Mouse (Mus musculus): Measurements from ENCODE around the gene Barhl1. TPM values are rescaled to one million over a fixed set of nuclear protein-coding genes. Genes with fewer than 3 reads are reported as not detected.

Gene Barhl1
- polyA plus RNA-seq, 1 experiment from 2014 or later, result not detected

GRCm38 (mm10) chr2:28892796-28893195 is 23.7 kb downstream of the Barhl1 start:
- no peak overlapping the region for H3K4me3 ChIP-seq
- no peaks in the 10 kb centered on the region for H3K9me3 ChIP-seq
- H3K9ac ChIP-seq, result no peak overlapping the region
- no peak overlapping the region for H3K4me2 ChIP-seq
- no peak for ATAC-seq (ENCODE audit: insufficient number of reproducible peaks, insufficient read depth, low FRiP score, low TSS enrichment, low read depth)
- no peaks in the 10 kb centered on the region for H3K27me3 ChIP-seq
- no peak overlapping the region for H3K27ac ChIP-seq
- H3K4me1 ChIP-seq, result no peaks in the 10 kb centered on the region
- WGBS, result 70% methylated on average over 1 of the region's 1 CpGs
- H3K36me3 ChIP-seq, result peaks cover 88% of the 10 kb centered on the region

- Histone ChIP-seq H3K4me3 (no peak overlapping the region), H3K27me3 (no peaks in the 10 kb centered on the region), H3K27ac (no peak overlapping the region), H3K4me1 (no peaks in the 10 kb centered on the region), H3K4me2 (no peak overlapping the region), H3K36me3 (peaks cover 69% of the 10 kb centered on the region), H3K9ac (no peak overlapping the region), H3K9me3 (no peaks in the 10 kb centered on the region)
- ATAC-seq (ENCODE audit: insufficient number of reproducible peaks, insufficient read depth, low FRiP score, low TSS enrichment, low read depth), result no peak
- 79% methylated on average over 4 of the region's 4 CpGs for WGBS
Observed at GRCm38 (mm10) chr2:28884914-28885313, 31.6 kb downstream of the Barhl1 start.

- Histone ChIP-seq H3K4me2 (no peak overlapping the region), H3K27ac (no peak overlapping the region), H3K27me3 (no peaks in the 10 kb centered on the region), H3K9me3 (no peaks in the 10 kb centered on the region), H3K9ac (no peak overlapping the region), H3K36me3 (peaks cover 65% of the 10 kb centered on the region), H3K4me3 (no peak overlapping the region), H3K4me1 (no peaks in the 10 kb centered on the region)
- ATAC-seq (ENCODE audit: insufficient number of reproducible peaks, insufficient read depth, low FRiP score, low TSS enrichment, low read depth), result no peak
- WGBS, result 77% methylated on average over 6 of the region's 6 CpGs
Observed at GRCm38 (mm10) chr2:28882826-28883485, 33.5 kb downstream of the Barhl1 start.

- ATAC-seq (ENCODE audit: insufficient number of reproducible peaks, insufficient read depth, low FRiP score, low TSS enrichment, low read depth), result no peak
- peaks cover 66% of the 10 kb centered on the region for H3K36me3 ChIP-seq
- H3K27ac ChIP-seq, result no peak overlapping the region
- H3K4me1 ChIP-seq, result no peaks in the 10 kb centered on the region
- H3K9me3 ChIP-seq, result no peaks in the 10 kb centered on the region
- H3K9ac ChIP-seq, result no peak overlapping the region
- WGBS, result 86% methylated on average over 3 of the region's 3 CpGs
- no peaks in the 10 kb centered on the region for H3K27me3 ChIP-seq
- no peak overlapping the region for H3K4me2 ChIP-seq
- no peak overlapping the region for H3K4me3 ChIP-seq
Observed at GRCm38 (mm10) chr2:28882047-28882446, 34.4 kb downstream of the Barhl1 start.

- Histone ChIP-seq H3K27ac (no peak overlapping the region), H3K4me1 (no peaks in the 10 kb centered on the region), H3K36me3 (peaks cover 69% of the 10 kb centered on the region), H3K4me3 (no peak overlapping the region), H3K9me3 (no peaks in the 10 kb centered on the region), H3K4me2 (no peak overlapping the region), H3K27me3 (no peaks in the 10 kb centered on the region), H3K9ac (no peak overlapping the region)
- no peak for ATAC-seq (ENCODE audit: insufficient number of reproducible peaks, insufficient read depth, low FRiP score, low TSS enrichment, low read depth)
- WGBS, result 89% methylated on average over 3 of the region's 3 CpGs
Observed at GRCm38 (mm10) chr2:28881275-28881674, 35.2 kb downstream of the Barhl1 start.

GRCm38 (mm10) chr2:28875554-28875953 is 40.9 kb downstream of the Barhl1 start:
- no peak overlapping the region for H3K9ac ChIP-seq
- no peak overlapping the region for H3K4me2 ChIP-seq
- peaks cover 58% of the 10 kb centered on the region for H3K36me3 ChIP-seq
- no peak overlapping the region for H3K27ac ChIP-seq
- H3K27me3 ChIP-seq, result no peaks in the 10 kb centered on the region
- no peaks in the 10 kb centered on the region for H3K9me3 ChIP-seq
- no peaks in the 10 kb centered on the region for H3K4me1 ChIP-seq
- no peak for ATAC-seq (ENCODE audit: insufficient number of reproducible peaks, insufficient read depth, low FRiP score, low TSS enrichment, low read depth)
- 88% methylated on average over 11 of the region's 11 CpGs for WGBS
- no peak overlapping the region for H3K4me3 ChIP-seq

GRCm38 (mm10) chr2:28867495-28867894 is 49.0 kb downstream of the Barhl1 start:
- ATAC-seq (ENCODE audit: insufficient number of reproducible peaks, insufficient read depth, low FRiP score, low TSS enrichment, low read depth), result no peak
- Histone ChIP-seq H3K4me1 (no peaks in the 10 kb centered on the region), H3K9me3 (no peaks in the 10 kb centered on the region)

GRCm38 (mm10) chr2:28863857-28864256 is 52.6 kb downstream of the Barhl1 start:
- peaks cover 91% of the 10 kb centered on the region for H3K36me3 ChIP-seq

More at GRCm38 (mm10) chr2:28867495-28867894, 49.0 kb downstream of the Barhl1 start:
- Histone ChIP-seq H3K27me3 (no peaks in the 10 kb centered on the region), H3K4me2 (no peak overlapping the region), H3K4me3 (no peak overlapping the region), H3K36me3 (peaks cover 67% of the 10 kb centered on the region), H3K27ac (no peak overlapping the region), H3K9ac (no peak overlapping the region)
- WGBS, result 80% methylated on average over 7 of the region's 7 CpGs

GRCm38 (mm10) chr2:28860678-28861423 is 55.6 kb downstream of the Barhl1 start:
- H3K9ac ChIP-seq, result no peak overlapping the region
- WGBS, result 94% methylated on average over 8 of the region's 8 CpGs
- no peak overlapping the region for H3K4me3 ChIP-seq
- no peaks in the 10 kb centered on the region for H3K27me3 ChIP-seq
- no peaks in the 10 kb centered on the region for H3K9me3 ChIP-seq
- no peaks in the 10 kb centered on the region for H3K4me1 ChIP-seq
- H3K27ac ChIP-seq, result no peak overlapping the region
- no peak overlapping the region for H3K4me2 ChIP-seq
- ATAC-seq (ENCODE audit: insufficient number of reproducible peaks, insufficient read depth, low FRiP score, low TSS enrichment, low read depth), result no peak
- H3K36me3 ChIP-seq, result peaks cover 83% of the 10 kb centered on the region

More at GRCm38 (mm10) chr2:28863857-28864256, 52.6 kb downstream of the Barhl1 start:
- no peak for ATAC-seq (ENCODE audit: insufficient number of reproducible peaks, insufficient read depth, low FRiP score, low TSS enrichment, low read depth)
- H3K27me3 ChIP-seq, result no peaks in the 10 kb centered on the region
- H3K4me3 ChIP-seq, result no peak overlapping the region
- H3K4me2 ChIP-seq, result no peak overlapping the region
- H3K9ac ChIP-seq, result no peak overlapping the region
- H3K9me3 ChIP-seq, result no peaks in the 10 kb centered on the region
- no peak overlapping the region for H3K27ac ChIP-seq
- H3K4me1 ChIP-seq, result no peaks in the 10 kb centered on the region

GRCm38 (mm10) chr2:28859303-28859702 is 57.2 kb downstream of the Barhl1 start:
- 88% methylated on average over 4 of the region's 4 CpGs for WGBS

More at GRCm38 (mm10) chr2:28859303-28859702, 57.2 kb downstream of the Barhl1 start:
- no peaks in the 10 kb centered on the region for H3K27me3 ChIP-seq
- ATAC-seq (ENCODE audit: insufficient number of reproducible peaks, insufficient read depth, low FRiP score, low TSS enrichment, low read depth), result no peak
- H3K9me3 ChIP-seq, result no peaks in the 10 kb centered on the region
- H3K4me3 ChIP-seq, result no peak overlapping the region
- H3K4me2 ChIP-seq, result no peak overlapping the region
- H3K36me3 ChIP-seq, result peaks cover 82% of the 10 kb centered on the region
- no peaks in the 10 kb centered on the region for H3K4me1 ChIP-seq
- H3K9ac ChIP-seq, result no peak overlapping the region
- H3K27ac ChIP-seq, result no peak overlapping the region

Data from embryonic facial prominence, embryonic 13.5 days (tissue).